Mouse (Mus musculus): ENCODE data around the gene Nfil3. TPM values are rescaled to one million over a fixed set of nuclear protein-coding genes. Genes with fewer than 3 reads are reported as not detected.

Nfil3 gene
- total RNA-seq, 4 experiments from 2014 or later = 9.5 to 11.4 (median 10.7) TPM

DNA sequence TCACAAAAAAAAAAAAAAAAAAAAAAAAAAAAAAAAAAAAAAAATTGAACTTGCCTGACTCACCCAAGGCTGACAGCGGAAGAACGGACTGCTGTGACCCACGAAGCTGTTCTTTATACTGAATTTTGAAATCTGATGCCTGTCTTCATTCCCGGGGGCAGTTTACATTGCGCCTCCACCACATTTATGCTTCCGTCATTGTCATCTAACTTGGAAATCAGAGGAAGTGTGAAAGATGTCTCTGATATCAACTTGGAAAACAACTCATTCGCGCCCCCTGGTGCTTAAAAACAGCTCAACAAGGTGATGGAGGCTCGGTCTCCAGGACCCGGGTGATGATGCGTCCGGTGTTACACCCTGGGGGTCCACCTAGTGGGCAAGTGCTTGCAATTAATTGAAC lies 1.8 kb upstream of the Nfil3 start:
- peak; percentile 71 to 93 for DNase-seq (ENCODE audit: low spot score in 2 of 2)

DNA sequence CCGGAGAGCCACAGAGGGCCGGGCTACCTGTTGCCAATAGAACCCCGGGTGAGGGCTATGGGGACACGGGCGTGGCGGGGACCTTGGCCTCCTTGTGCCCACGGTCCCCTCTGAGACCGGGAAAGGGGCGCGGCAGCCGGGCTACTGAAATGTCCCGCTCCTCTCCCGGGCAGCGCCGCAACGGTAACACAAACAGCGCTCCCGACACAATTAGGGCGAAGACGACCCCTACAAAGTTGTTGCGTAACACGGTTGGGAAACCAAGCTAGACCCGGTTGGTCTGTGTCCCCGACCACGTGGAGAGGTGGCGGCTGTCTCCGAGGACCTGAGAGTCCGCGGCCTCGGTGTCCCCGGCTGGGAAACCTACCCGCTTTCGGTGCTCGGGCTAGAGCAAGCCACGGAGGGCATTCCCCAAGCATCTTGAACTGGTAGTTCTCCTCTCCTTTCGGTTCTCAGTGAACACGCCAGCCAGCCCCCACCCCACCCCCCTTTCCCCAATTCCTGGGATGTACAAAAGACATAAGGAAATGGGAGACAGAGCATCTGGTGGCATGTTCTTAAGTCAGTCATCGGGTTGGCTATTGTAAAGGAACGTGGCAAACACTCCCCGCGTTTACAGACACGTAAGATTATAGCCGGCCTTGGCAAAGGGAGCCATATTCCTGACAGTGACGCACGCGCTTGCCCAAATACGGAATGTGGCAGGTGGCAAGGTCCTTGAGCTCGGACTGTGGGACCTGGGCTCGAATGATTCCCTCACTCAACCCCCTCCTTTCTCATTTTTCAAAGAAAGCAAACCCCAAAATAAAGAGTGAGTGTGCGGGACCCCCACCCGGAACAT lies 788 bp upstream of the Nfil3 start:
- peak; percentile 43 for DNase-seq (ENCODE audit: low spot score in 2 of 2)

DNA sequence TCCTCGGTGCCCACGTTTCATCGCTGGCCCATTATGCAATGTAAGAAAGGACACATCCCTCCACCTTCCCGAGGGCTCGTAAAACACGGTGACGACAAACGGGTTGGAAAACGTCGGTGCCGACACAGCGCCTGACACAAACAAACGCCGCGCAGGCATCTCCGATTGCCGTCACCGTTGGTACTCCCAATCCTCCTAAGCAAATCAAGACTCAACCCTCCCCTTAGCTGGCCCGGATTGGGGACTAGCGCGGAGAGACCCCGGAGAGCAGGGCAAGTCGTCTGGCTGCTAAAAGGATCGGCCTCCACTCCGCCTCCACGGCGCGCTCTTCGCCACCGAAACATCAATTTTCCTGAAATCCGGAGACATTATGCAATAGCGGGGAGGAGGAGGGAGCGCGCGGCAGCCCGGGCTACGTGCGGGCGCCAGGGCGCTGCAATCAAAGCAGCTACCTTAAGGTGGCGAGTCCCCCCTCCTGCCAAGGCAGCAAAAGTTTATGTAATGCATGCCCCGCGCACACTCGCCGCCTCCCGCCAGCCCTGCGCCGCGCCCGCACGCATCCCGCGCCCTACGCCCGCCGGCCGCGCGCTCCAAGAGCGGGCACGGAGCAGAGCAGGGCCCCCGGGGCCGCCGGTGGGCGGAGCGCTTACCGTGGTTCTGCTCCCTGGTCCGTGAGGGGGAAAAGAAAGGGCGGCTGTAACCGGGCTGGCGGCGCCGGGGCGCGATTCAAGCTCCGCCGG lies 492 bp downstream of the Nfil3 start:
- DNase-seq (ENCODE audit: low spot score in 2 of 2) = peak; percentile 76 to 83

DNA sequence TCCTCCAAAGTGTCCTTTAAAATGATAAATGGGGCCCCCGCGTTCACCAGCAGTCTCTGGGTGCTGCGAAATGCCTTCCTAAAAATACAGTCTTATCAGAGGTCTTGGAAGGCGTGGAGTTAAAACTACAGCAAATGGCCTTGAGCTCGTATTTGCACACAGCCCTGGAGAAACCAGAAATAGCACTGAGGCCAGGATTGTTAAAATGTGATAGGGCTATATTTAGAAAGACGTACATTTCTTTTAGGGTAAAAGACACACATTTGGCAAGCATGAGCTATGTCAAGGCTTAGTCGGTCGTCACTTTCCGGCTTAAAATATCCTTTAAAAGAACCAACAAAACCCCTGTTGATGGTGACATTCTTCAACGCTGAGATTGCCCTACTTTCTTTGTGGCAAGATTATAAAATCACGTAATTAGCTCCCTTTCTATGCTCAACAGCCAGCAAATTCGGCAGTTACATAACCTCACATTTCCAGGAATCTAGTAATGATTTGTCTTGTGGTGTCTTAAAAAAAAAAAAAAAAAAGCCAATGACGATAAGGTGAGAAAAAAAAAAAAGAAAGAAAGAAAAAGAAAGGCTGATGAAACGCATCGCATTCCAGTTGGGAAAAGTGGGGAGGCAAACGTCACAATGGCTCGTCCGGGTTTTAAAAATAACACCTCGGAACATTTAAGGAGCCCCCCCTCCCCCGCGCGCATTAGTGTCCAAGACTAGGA lies 1.4 kb downstream of the Nfil3 start:
- DNase-seq (ENCODE audit: low spot score in 2 of 2) = peak in 1 of 2 experiments; percentile 33

DNA sequence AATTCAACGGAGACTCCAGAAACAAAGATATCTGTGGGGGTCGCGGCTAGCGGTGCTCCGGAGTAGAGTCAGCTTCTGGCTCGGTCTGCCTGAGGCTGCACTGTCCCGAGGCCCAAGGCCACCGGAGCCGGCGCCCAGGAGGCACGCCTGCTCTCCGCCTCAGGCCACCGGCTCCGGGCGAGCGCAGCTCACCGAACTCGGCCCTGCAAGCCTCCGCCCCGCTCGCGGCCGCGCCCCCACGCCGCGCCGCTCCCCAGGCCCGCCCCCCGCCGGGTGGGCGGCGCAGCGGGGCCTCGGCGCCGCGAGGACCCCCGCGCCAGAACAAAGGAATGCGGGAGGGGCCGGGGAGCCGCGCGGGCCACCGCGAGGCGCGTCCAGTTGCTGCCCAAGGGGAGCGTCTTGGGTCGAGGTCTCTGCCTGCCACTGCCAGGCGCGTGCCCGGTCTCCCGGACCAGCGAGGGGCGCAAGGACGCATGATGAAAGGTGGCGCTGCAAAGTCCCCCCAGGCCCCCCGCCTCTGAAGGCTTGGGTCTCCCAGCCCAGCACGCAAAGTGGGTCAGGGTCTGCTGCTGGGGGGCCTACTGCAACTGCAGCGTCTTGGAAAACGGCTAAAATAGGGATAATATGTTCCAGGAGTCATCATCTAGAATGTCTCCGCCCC lies 2.4 kb downstream of the Nfil3 start:
- DNase-seq (ENCODE audit: low spot score in 2 of 2) = no peak

DNA sequence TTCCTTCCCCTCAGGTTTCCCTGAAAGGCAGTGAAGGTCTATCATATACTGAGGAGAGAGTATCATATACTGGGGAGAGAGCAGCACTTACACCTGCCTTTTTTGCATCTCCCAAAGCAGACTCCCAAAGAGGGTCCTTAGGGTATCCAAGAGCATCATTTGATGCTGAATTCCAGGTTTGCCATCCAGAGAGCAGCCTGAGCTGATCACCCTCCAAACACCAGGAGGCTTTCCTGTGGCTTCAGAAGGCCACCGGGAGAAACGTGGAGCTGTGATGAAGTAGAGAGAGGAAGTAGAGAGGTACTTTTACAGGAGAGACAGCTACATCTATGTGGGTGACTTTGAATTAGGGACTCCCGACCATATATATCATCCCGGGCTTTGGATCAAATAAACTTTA lies 3.1 kb downstream of the Nfil3 start:
- DNase-seq (ENCODE audit: low spot score in 2 of 2) = no peak

DNA sequence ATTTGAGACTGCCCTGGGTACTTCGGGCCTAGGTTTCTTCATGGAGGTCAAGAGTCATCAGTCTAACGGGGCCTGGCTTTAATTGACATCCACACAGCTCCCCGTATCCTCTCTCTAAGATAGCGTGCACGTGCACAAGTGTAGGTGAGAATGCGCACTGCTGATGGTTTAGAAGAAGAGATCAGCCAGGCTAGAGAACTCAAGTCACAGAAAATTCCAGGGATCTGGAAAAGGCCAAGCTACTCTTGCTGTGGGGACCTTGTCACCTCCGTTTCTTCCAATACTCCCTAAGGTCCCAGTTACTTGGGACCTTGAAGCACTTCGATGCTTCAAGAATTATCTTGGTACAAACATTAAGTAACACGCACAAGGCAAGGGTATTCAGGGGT lies 3.7 kb downstream of the Nfil3 start:
- DNase-seq (ENCODE audit: low spot score in 2 of 2) = no peak

DNA sequence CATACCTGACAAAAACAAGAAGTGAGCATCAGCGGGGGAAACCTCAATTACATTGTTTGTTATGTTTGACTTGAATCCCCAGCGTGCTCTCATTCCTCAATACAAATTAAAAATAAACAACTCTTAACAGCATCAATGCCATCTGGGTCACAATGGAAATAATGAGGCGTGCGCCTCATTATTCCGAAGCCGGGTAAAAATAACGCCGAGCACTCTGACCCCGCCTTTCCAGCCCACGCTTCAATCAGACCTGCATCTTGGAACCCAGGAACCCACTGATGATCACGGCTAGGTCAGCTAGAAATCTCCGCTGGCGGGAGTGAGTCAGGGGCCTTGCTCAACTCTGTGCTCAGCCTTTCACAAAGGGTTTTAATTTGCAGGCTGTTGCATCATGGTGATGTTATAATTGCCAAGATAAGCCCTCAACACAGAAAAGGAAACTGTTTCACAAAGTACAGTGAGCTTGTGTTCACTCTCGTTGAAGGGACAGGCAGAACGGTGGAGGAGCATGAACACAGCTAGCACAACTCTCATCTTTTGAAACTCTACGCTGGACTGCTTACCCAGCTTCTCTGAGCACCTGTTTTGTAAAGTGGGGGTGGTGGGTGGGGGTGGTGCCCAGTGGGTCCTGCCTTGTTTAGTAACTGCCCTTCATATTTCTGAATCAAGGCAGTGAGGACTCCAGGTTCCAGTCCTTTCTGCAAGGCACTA lies 4.2 kb downstream of the Nfil3 start:
- DNase-seq (ENCODE audit: low spot score in 2 of 2) = no peak

DNA sequence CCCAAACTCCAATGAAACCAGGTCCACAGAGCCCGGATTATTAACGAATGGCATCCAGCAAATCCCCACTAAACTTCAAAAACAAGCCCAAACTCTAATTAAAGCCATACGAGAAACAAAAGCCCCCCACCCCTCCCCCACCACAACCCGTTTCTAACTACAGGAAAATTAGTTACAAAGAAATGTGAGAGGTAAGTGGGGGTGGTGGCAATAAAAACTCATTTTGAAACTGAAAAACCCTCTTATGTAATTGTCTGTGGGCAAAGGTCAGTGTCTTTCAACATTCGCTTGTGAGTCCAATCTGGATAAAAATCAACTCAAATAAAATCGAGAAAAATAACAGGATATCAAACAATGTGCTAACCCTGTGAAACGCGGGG lies 4.8 kb downstream of the Nfil3 start:
- DNase-seq (ENCODE audit: low spot score in 2 of 2) = no peak

DNA sequence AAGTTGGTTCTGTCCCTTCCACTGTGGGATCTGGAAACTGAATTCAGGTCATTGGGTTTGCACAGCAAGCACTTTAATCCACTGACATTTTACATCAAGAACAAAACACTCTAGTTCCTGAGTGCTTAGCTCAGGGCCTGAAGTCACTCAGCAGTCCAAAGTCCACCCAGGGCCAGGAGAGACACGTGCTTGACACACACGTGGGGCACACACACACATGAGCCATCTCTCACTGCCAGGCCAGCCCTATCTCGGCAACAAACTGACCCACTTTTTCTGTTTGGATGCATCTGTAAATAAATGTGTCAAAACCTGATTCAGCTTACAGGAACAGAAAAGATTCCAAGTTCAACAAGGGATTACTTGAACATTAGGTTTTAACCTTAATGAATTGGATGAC lies 6.2 kb downstream of the Nfil3 start:
- no peak for DNase-seq (ENCODE audit: low spot score in 2 of 2)

DNA sequence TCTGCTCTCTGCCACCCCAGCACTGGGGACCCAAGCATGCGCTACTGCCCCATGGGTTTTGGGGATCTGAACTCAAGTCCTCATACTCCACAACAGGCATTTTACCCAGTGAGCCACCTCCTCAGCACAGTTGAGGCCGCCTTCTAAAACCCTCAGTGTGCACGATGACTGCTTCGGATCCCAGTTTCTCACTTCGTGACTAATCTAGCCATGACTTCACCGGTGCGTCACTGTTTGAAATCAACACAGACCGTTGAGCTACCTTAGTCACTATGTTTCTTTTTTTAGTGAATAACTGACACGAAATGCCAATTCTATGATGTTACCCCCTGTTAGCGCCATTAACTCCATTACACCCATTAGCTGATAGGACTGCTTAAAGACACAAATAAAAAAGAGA lies 7.4 kb downstream of the Nfil3 start:
- no peak for DNase-seq (ENCODE audit: low spot score in 2 of 2)

DNA sequence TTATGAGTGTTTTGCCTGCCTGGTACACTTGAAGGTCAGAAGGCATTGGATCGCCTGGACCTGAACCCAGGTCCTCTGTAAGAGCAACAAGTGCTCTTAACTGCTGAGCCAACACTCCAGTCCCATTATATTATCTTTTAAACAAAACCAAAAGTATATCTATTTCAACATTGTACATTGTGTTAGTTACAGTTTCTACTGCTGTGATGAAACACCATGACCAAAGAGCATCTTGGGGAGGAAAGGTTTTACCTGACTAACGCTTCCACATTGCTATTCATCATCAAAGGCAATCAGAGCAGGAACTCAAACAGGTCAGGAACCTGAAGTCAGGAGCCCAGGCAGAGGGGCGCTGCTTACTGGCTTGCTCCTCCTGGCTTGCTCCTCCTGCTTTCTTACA lies 8.2 kb downstream of the Nfil3 start:
- no peak for DNase-seq (ENCODE audit: low spot score in 2 of 2)

DNA sequence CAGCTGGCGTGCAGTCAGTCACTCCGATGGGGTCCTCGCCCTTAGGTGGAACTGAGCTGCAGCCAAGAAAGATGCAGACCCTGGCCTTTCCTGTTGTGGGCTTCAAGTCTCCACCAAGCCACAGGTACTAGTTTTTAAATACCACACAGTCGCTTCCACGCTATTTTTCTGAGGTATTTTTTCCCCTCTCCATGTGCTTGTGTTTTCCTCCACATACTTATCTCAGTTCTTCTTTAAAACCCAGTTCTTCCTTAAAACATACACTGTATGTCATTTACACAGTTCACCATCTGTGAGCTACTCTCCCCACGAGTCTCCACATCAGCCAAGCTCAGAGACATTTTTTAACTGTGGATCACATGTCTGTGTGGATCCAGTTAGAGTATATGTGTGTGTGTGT lies 10.0 kb downstream of the Nfil3 start:
- no peak for DNase-seq (ENCODE audit: low spot score in 2 of 2)

DNA sequence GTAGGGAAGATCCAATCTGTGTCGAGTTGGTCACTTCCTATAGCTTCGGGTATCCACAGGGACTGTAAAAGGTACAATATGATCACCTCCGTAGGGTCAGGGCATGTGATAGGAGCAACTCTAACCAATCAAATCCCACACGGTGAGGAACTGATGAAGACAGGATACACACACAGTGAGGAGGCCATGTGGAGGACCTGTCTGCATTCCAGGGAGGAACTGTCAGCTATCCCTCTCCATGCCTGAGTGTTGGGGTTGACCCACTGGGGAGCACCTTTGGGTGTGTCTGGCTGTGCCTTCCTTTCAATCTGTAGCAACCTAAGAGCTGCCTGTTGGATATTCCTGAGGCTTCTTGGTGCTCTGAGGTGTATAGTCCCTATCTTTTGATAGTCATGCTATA lies 18.0 kb downstream of the Nfil3 start:
- no peak for DNase-seq (ENCODE audit: low spot score in 2 of 2)

DNA sequence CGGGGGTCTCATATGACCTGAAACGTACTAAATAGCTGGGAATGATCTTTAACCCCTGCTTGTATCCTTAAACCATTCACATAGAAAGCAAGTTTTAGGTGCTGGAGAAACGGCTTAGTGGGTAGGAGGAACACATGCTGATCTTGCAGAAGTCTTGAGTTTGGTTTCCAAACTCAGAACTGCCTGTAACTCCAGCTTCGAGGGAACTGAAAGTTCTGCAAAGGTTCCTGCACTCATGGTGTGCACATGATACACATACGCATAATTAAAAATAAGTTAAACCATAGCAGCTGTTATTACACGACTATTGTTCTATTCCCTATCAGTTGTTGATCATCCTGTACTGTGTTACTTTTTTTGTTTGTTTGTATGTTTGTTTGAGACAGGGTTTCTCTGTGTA lies 18.5 kb downstream of the Nfil3 start:
- DNase-seq (ENCODE audit: low spot score in 2 of 2) = no peak

DNA sequence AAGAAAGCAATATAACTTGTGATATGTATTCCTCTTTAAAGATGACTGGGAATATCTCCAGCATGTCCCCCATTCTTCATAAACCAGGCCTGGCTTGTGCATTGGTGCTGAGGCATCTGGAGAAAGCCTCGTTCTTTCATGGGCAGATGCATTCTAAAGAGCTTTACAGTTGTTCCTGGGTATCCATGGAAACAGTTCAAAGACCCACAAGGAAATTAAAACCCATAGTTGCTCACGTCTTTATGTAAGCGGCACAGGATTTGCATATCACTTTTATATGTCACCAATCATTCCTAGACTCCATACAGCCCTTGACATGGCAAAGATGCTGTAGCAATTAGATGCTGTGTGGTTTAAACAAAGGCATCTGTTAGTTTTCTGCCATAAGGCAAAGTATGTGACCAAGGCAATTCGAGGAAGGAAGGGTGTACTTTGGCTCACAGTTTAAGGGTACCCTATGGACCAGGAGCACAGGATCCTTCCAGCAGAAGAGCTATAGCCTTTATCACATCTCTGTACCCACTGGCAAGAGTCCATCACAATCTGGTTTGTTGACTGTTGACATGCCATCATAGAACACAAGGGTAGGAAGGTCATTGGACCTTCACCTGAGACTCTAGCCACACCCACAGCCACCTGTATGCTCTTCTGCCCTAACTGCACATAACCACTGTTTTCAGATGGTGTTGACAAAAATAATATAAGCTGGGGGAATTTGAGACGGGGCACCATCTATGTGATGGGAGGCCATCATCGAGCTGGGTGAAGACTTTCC lies 26.9 kb downstream of the Nfil3 start:
- no peak for DNase-seq (ENCODE audit: low spot score in 2 of 2)

DNA sequence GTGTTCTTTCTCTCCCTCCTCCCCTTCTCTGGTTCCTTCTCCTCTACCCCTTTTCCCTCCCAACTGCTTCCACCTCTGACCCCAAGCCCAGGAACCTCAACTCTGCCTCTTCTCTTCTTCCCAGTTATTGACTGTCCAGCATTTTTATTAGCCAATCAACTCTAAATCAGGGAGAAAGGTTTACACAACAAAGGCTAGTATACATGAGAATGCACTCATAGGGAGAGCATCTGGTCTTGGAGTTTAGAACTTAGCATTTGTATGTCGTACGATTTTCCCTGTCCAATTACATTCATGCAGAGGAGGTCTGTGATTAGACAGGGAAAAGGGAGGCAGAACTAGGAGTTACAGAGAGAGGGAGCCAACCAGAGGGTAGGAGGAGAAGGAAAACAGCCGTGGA lies 31.7 kb downstream of the Nfil3 start:
- no peak for DNase-seq (ENCODE audit: low spot score in 2 of 2)

DNA sequence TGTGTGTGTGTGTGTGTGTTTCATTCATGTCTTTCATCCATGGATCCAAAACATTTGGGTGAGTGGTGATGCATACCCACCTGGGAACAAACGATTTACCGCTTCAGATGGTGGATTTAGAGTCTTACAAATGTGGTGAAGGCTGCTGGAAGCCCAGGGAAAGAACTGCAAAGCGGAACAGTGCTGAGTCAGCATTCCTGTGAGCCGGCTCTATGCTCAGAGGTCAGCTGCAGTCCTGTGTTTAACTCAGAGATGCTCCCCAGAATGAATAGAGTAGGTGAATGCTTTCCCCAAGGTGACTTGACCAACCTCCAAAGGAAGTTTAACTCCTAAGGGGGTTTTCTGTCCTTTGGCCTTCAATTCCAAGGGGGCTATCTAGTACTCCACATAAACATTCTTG lies 33.3 kb downstream of the Nfil3 start:
- no peak for DNase-seq (ENCODE audit: low spot score in 2 of 2)

DNA sequence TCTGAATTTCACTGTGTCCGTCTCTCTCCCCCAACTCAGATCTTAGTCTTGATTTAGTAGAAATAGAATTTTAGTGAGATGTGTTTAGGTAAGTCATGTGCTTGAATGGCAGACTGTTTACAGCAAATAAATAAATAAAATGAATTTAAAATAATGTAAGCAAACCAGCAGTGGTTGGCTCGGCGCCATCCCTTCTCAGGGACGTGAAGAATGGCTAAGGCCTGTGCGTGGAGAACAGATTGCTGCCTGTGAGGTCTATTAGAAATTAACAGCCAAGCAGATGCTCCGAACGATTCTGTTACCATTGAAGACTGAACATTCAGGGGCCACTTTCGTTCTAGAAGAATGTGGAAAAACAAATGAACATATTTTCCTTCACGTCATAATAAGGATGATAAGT lies 35.1 kb downstream of the Nfil3 start:
- no peak for DNase-seq (ENCODE audit: low spot score in 2 of 2)

DNA sequence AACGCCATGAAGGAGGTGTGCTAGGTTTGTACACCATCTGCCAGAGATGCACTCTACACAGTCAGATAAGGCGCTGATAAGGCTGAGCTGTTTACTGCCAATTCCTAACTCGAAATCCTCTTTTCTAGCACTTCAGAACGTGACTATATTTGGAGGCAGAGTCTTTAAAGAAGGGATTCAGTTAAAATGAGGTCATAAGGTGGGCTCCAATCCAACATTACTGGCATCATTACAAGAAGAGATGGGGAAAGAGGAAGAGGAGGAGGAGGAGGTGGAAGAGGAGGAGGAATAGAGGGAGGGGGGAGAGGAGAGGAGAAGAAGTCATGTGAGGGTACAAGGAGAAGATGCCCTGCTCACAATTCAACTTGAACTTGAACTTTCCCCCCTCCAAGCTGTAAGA lies 36.8 kb downstream of the Nfil3 start:
- DNase-seq (ENCODE audit: low spot score in 2 of 2) = no peak

Measured in left cerebral cortex, adult 8-10 months (tissue).